Mouse (Mus musculus) right cerebral cortex, postnatal 4 days (tissue): Measurements from ENCODE around the gene Acot13.
"Not testable (repeated sequence)": the region's sequence is repeated elsewhere in the genome, so short reads cannot be mapped to it uniquely, and the experiment has no call there.

Experiments used
- DNase-seq: peaks from one replicate; pipeline ENCODE4 v3.0.0-alpha.2; 2022

The Acot13 gene

GRCm38 (mm10) chr13:24778706-24779380, 52.5 kb downstream of the Acot13 start:
- no peak for DNase-seq

- no peak for DNase-seq
These were observed 53.3 kb downstream of the Acot13 start for GRCm38 (mm10) chr13:24778026-24778425.

GRCm38 (mm10) chr13:24776146-24776844, 55.0 kb downstream of the Acot13 start:
- peak; percentile 27 for DNase-seq

- DNase-seq: not testable (repeated sequence)
These were observed 59.9 kb downstream of the Acot13 start for GRCm38 (mm10) chr13:24771482-24771881.
